Comparison of ENCODE assay signal across 7 mouse cellular contexts in the genomic region with DNA sequence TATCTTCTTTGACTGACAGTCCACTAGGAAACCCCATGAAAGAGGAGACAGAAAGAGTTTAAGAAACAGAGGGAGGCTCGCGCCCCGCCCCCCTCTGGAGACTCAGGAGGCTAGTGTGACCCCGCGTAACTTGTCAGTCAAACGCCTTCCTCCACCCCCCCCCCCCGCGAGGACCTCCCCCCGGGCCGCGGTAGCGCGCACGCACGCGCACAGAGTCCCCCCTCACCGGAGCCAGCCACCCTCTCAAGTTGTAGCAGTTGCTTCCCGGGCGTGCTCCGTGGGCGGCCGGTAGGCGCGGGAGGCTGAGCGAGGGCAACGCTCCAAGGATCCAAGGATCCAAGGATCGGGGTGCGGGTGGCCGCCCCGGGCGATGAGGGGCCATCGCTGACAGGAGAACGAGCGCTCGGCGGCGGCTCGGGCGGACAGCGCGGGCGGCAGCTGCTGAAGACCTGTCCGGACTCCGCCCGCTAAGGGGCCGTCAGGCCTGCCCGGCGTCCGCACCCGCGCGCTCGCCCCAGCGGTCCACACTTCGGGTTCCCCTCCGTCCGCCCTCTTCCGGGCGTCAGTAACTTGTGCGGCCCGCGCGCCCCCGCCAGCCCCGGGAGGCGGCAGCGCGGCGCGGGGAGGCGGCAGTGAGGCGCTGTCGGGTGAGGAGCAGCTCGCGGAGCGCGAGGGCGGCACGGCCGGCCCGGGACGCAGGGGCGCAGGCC.
DNase-seq lines count a peak whose midpoint lies in the region; ATAC-seq and TF ChIP-seq lines count a peak whose summit lies in the region.
"Not testable (repeated sequence)": the region's sequence is repeated elsewhere in the genome, so short reads cannot be mapped to it uniquely, and the experiment has no call there.

No protein-coding gene starts in this region.

- H3K36me3 ChIP-seq in forebrain, embryonic 13.5 days (ENCODE audit: poor library complexity, severe bottlenecking); heart, postnatal 0 days (replicated peaks; ENCODE audit: control insufficient read depth, insufficient read depth, low read length); kidney, embryonic 14.5 days (ENCODE audit: control insufficient read depth, insufficient read depth, low read length); liver, embryonic 14.5 days (replicated peaks; ENCODE audit: control insufficient read depth, insufficient read depth, low read depth); midbrain, embryonic 15.5 days (replicated peaks); stomach, embryonic 15.5 days: not testable (repeated sequence)

- not testable (repeated sequence) for H3K27ac ChIP-seq in forebrain, embryonic 13.5 days; heart, postnatal 0 days (ENCODE audit: low read depth); kidney, embryonic 14.5 days (ENCODE audit: low read depth, low read length); liver, embryonic 14.5 days; midbrain, embryonic 15.5 days; stomach, embryonic 15.5 days

- TF ChIP-seq EP300 in heart, postnatal 0 days (IDR thresholded peaks at IDR 0.05; ENCODE audit: low read depth); liver, embryonic 14.5 days (IDR thresholded peaks at IDR 0.05; ENCODE audit: low read depth): not testable (repeated sequence)

- peak; percentile 63; the same call in 1 of the 2 replicates for ATAC-seq in forebrain, embryonic 13.5 days
- ATAC-seq in heart, postnatal 0 days (ENCODE audit: insufficient read depth, low read depth) = peak; percentile 57
- peak; percentile 100 for ATAC-seq in kidney, embryonic 14.5 days (ENCODE audit: low FRiP score, low TSS enrichment)
- peak; percentile 79 for ATAC-seq in liver, embryonic 14.5 days (ENCODE audit: insufficient read depth)
- peak; percentile 86 for ATAC-seq in midbrain, embryonic 15.5 days (replicated peaks)
- peak; percentile 82 for ATAC-seq in stomach, embryonic 15.5 days (ENCODE audit: insufficient read depth, low FRiP score, low read depth)

- peak overlapping the region; percentile 31 for H3K4me3 ChIP-seq in forebrain, embryonic 13.5 days
- peak overlapping the region; percentile 24 for H3K4me3 ChIP-seq in heart, postnatal 0 days (ENCODE audit: low read depth, low read length)
- H3K4me3 ChIP-seq in kidney, embryonic 14.5 days (ENCODE audit: low read length) = peak overlapping the region; percentile 33
- H3K4me3 ChIP-seq in liver, embryonic 14.5 days (ENCODE audit: insufficient read depth in 1 of 2, low read depth in 2 of 2, low read length in 2 of 2) = not testable (repeated sequence)
- H3K4me3 ChIP-seq in midbrain, embryonic 15.5 days = peak overlapping the region; percentile 34
- H3K4me3 ChIP-seq in stomach, embryonic 15.5 days (replicated peaks) = peak overlapping the region; percentile 30

- DNase-seq in adrenal gland, postnatal 25 days = peak; percentile 5
- DNase-seq in heart, postnatal 0 days (ENCODE audit: low spot score); liver, embryonic 14.5 days (ENCODE audit: low read depth in 3 of 3, low spot score in 3 of 3): not testable (repeated sequence)

- not testable (repeated sequence) for TF ChIP-seq CTCF in heart, postnatal 0 days (IDR thresholded peaks at IDR 0.05; ENCODE audit: low read depth); liver, embryonic 14.5 days (IDR thresholded peaks at IDR 0.05; ENCODE audit: low read depth)

- peak overlapping the region; percentile 46 for H3K4me2 ChIP-seq in forebrain, embryonic 13.5 days
- H3K4me2 ChIP-seq in heart, postnatal 0 days (ENCODE audit: low read depth, low read length) = peak overlapping the region; percentile 47
- peak overlapping the region; percentile 40 for H3K4me2 ChIP-seq in kidney, embryonic 14.5 days (replicated peaks; ENCODE audit: low read depth, low read length)
- peak overlapping the region; percentile 13; the same call in 1 of the 2 replicates for H3K4me2 ChIP-seq in liver, embryonic 14.5 days (ENCODE audit: low read depth)
- H3K4me2 ChIP-seq in midbrain, embryonic 15.5 days = peak overlapping the region; percentile 39
- H3K4me2 ChIP-seq in stomach, embryonic 15.5 days = peak overlapping the region; percentile 51

- not testable (repeated sequence) for H3K27me3 ChIP-seq in forebrain, embryonic 13.5 days; heart, postnatal 0 days (ENCODE audit: control insufficient read depth, insufficient read depth, low read length); kidney, embryonic 14.5 days (ENCODE audit: control insufficient read depth, insufficient read depth, low read length); liver, embryonic 14.5 days (ENCODE audit: control insufficient read depth, insufficient read depth, low read length); midbrain, embryonic 15.5 days (replicated peaks); stomach, embryonic 15.5 days (replicated peaks)

- not testable (repeated sequence) for H3K4me1 ChIP-seq in forebrain, embryonic 13.5 days; heart, postnatal 0 days (ENCODE audit: control insufficient read depth, insufficient read depth); kidney, embryonic 14.5 days (ENCODE audit: control insufficient read depth, insufficient read depth, low read length); liver, embryonic 14.5 days (replicated peaks; ENCODE audit: control insufficient read depth in 2 of 2, insufficient read depth in 2 of 2, low read length in 1 of 2); midbrain, embryonic 15.5 days; stomach, embryonic 15.5 days

- not testable (repeated sequence) for H3K9me3 ChIP-seq in forebrain, embryonic 13.5 days (replicated peaks); heart, postnatal 0 days (replicated peaks; ENCODE audit: control insufficient read depth, low read length); kidney, embryonic 14.5 days (ENCODE audit: control insufficient read depth, low read length); liver, embryonic 14.5 days (ENCODE audit: control insufficient read depth, low read length); midbrain, embryonic 15.5 days; stomach, embryonic 15.5 days

- WGBS in forebrain, embryonic 13.5 days = under 1% methylated on average over 55 of the region's 83 CpGs
- WGBS in heart, postnatal 0 days = 3% methylated on average over 44 of the region's 83 CpGs
- 3% methylated on average over 44 of the region's 83 CpGs for WGBS in kidney, embryonic 14.5 days
- WGBS in liver, embryonic 14.5 days (ENCODE audit: insufficient replicate concordance) = 3% methylated on average over 37 of the region's 83 CpGs
- WGBS in midbrain, embryonic 15.5 days = 2% methylated on average over 53 of the region's 83 CpGs
- 2% methylated on average over 29 of the region's 83 CpGs for WGBS in stomach, embryonic 15.5 days

- H3K9ac ChIP-seq in forebrain, embryonic 13.5 days; heart, postnatal 0 days (replicated peaks; ENCODE audit: low read depth, low read length); kidney, embryonic 14.5 days (ENCODE audit: low read depth, low read length); liver, embryonic 14.5 days (replicated peaks); midbrain, embryonic 15.5 days; stomach, embryonic 15.5 days: not testable (repeated sequence)
